Mouse (Mus musculus): ENCODE measurements around the gene Stk32c. TPM values are rescaled to one million over a fixed set of nuclear protein-coding genes. Genes with fewer than 3 reads are reported as not detected.

The Stk32c gene
- polyA plus RNA-seq, 1 experiment from 2014 or later: 0.11 TPM

GRCm38 (mm10) chr7:139119152-139119774, 93.8 kb downstream of the Stk32c start:
- DNase-seq (ENCODE audit: low spot score): peak; percentile 74
- Histone ChIP-seq H3K4me1 (ENCODE audit: control insufficient read depth, insufficient read depth, low read length) (no peaks in the 10 kb centered on the region), H3K4me3 (ENCODE audit: low read depth, low read length) (no peak overlapping the region), H3K9me3 (ENCODE audit: control insufficient read depth, low read length) (no peaks in the 10 kb centered on the region), H3K9ac (ENCODE audit: low read depth, low read length) (no peak overlapping the region), H3K36me3 (ENCODE audit: control insufficient read depth, insufficient read depth, low read length) (no peaks in the 10 kb centered on the region), H3K27ac (replicated peaks; ENCODE audit: low read depth, low read length) (no peak overlapping the region), H3K27me3 (replicated peaks; ENCODE audit: control insufficient read depth, insufficient read depth, low read length) (no peaks in the 10 kb centered on the region), H3K4me2 (ENCODE audit: low read depth, low read length) (no peak overlapping the region)
- WGBS: 43% methylated on average over 13 of the region's 13 CpGs
- peak; percentile 41; the same call in 1 of the 2 replicates for ATAC-seq (ENCODE audit: low read depth)

GRCm38 (mm10) chr7:139107908-139108650, 105.0 kb downstream of the Stk32c start:
- Histone ChIP-seq H3K36me3 (ENCODE audit: control insufficient read depth, insufficient read depth, low read length) (no peaks in the 10 kb centered on the region), H3K27me3 (replicated peaks; ENCODE audit: control insufficient read depth, insufficient read depth, low read length) (no peaks in the 10 kb centered on the region), H3K9me3 (ENCODE audit: control insufficient read depth, low read length) (no peaks in the 10 kb centered on the region), H3K4me3 (ENCODE audit: low read depth, low read length) (no peak overlapping the region), H3K9ac (ENCODE audit: low read depth, low read length) (no peak overlapping the region), H3K27ac (replicated peaks; ENCODE audit: low read depth, low read length) (no peak overlapping the region), H3K4me1 (ENCODE audit: control insufficient read depth, insufficient read depth, low read length) (no peaks in the 10 kb centered on the region), H3K4me2 (ENCODE audit: low read depth, low read length) (no peak overlapping the region)
- ATAC-seq (ENCODE audit: low read depth): no peak
- 80% methylated on average over 9 of the region's 9 CpGs for WGBS
- DNase-seq (ENCODE audit: low spot score): peak; percentile 26

- 72% methylated on average over 7 of the region's 7 CpGs for WGBS
- no peak overlapping the region for H3K4me3 ChIP-seq (ENCODE audit: low read depth, low read length)
- DNase-seq (ENCODE audit: low spot score) (no peak), ATAC-seq (ENCODE audit: low read depth) (no peak)
- no peaks in the 10 kb centered on the region for H3K4me1 ChIP-seq (ENCODE audit: control insufficient read depth, insufficient read depth, low read length)
- H3K27ac ChIP-seq (replicated peaks; ENCODE audit: low read depth, low read length): no peak overlapping the region
- H3K4me2 ChIP-seq (ENCODE audit: low read depth, low read length): no peak overlapping the region
- no peaks in the 10 kb centered on the region for H3K9me3 ChIP-seq (ENCODE audit: control insufficient read depth, low read length)
- no peaks in the 10 kb centered on the region; the same call in 1 of the 2 replicates for H3K36me3 ChIP-seq (ENCODE audit: control insufficient read depth, insufficient read depth, low read length)
- no peak overlapping the region for H3K9ac ChIP-seq (ENCODE audit: low read depth, low read length)
- H3K27me3 ChIP-seq (replicated peaks; ENCODE audit: control insufficient read depth, insufficient read depth, low read length): no peaks in the 10 kb centered on the region
These were observed 107.4 kb downstream of the Stk32c start for GRCm38 (mm10) chr7:139105705-139106104.

GRCm38 (mm10) chr7:139105076-139105475, 108.0 kb downstream of the Stk32c start:
- H3K27me3 ChIP-seq (replicated peaks; ENCODE audit: control insufficient read depth, insufficient read depth, low read length): no peaks in the 10 kb centered on the region
- 77% methylated on average over 5 of the region's 5 CpGs for WGBS
- H3K4me1 ChIP-seq (ENCODE audit: control insufficient read depth, insufficient read depth, low read length): no peaks in the 10 kb centered on the region
- no peaks in the 10 kb centered on the region; the same call in 1 of the 2 replicates for H3K36me3 ChIP-seq (ENCODE audit: control insufficient read depth, insufficient read depth, low read length)
- H3K4me2 ChIP-seq (ENCODE audit: low read depth, low read length): no peak overlapping the region
- DNase-seq (ENCODE audit: low spot score) (no peak), ATAC-seq (ENCODE audit: low read depth) (no peak)
- no peaks in the 10 kb centered on the region for H3K9me3 ChIP-seq (ENCODE audit: control insufficient read depth, low read length)
- no peak overlapping the region for H3K4me3 ChIP-seq (ENCODE audit: low read depth, low read length)
- no peak overlapping the region for H3K9ac ChIP-seq (ENCODE audit: low read depth, low read length)
- H3K27ac ChIP-seq (replicated peaks; ENCODE audit: low read depth, low read length): no peak overlapping the region

- Histone ChIP-seq H3K4me2 (ENCODE audit: low read depth, low read length) (no peak overlapping the region), H3K4me1 (ENCODE audit: control insufficient read depth, insufficient read depth, low read length) (no peaks in the 10 kb centered on the region), H3K36me3 (ENCODE audit: control insufficient read depth, insufficient read depth, low read length) (no peaks in the 10 kb centered on the region; the same call in 1 of the 2 replicates), H3K27ac (replicated peaks; ENCODE audit: low read depth, low read length) (no peak overlapping the region), H3K9me3 (ENCODE audit: control insufficient read depth, low read length) (no peaks in the 10 kb centered on the region), H3K27me3 (replicated peaks; ENCODE audit: control insufficient read depth, insufficient read depth, low read length) (no peaks in the 10 kb centered on the region), H3K9ac (ENCODE audit: low read depth, low read length) (no peak overlapping the region), H3K4me3 (ENCODE audit: low read depth, low read length) (no peak overlapping the region)
- ATAC-seq (ENCODE audit: low read depth) (no peak), DNase-seq (ENCODE audit: low spot score) (no peak)
- 63% methylated on average over 8 of the region's 10 CpGs for WGBS
These were observed 109.1 kb downstream of the Stk32c start for GRCm38 (mm10) chr7:139103960-139104381.

- no peak overlapping the region for H3K27ac ChIP-seq (replicated peaks; ENCODE audit: low read depth, low read length)
- H3K4me2 ChIP-seq (ENCODE audit: low read depth, low read length): no peak overlapping the region
- H3K36me3 ChIP-seq (ENCODE audit: control insufficient read depth, insufficient read depth, low read length): no peaks in the 10 kb centered on the region; the same call in 1 of the 2 replicates
- 78% methylated on average over 3 of the region's 3 CpGs for WGBS
- H3K27me3 ChIP-seq (replicated peaks; ENCODE audit: control insufficient read depth, insufficient read depth, low read length): no peaks in the 10 kb centered on the region
- H3K4me1 ChIP-seq (ENCODE audit: control insufficient read depth, insufficient read depth, low read length): no peaks in the 10 kb centered on the region
- DNase-seq (ENCODE audit: low spot score) (no peak), ATAC-seq (ENCODE audit: low read depth) (no peak)
- no peaks in the 10 kb centered on the region for H3K9me3 ChIP-seq (ENCODE audit: control insufficient read depth, low read length)
- no peak overlapping the region for H3K9ac ChIP-seq (ENCODE audit: low read depth, low read length)
- no peak overlapping the region for H3K4me3 ChIP-seq (ENCODE audit: low read depth, low read length)
These were observed 111.3 kb downstream of the Stk32c start for GRCm38 (mm10) chr7:139101826-139102225.

GRCm38 (mm10) chr7:139101286-139101804, 111.8 kb downstream of the Stk32c start:
- Histone ChIP-seq H3K4me1 (ENCODE audit: control insufficient read depth, insufficient read depth, low read length) (no peaks in the 10 kb centered on the region), H3K9me3 (ENCODE audit: control insufficient read depth, low read length) (no peaks in the 10 kb centered on the region), H3K27ac (replicated peaks; ENCODE audit: low read depth, low read length) (no peak overlapping the region), H3K36me3 (ENCODE audit: control insufficient read depth, insufficient read depth, low read length) (no peaks in the 10 kb centered on the region; the same call in 1 of the 2 replicates), H3K9ac (ENCODE audit: low read depth, low read length) (no peak overlapping the region), H3K27me3 (replicated peaks; ENCODE audit: control insufficient read depth, insufficient read depth, low read length) (no peaks in the 10 kb centered on the region), H3K4me3 (ENCODE audit: low read depth, low read length) (no peak overlapping the region), H3K4me2 (ENCODE audit: low read depth, low read length) (no peak overlapping the region)
- WGBS: 71% methylated on average over 9 of the region's 10 CpGs
- no peak for DNase-seq (ENCODE audit: low spot score)
- ATAC-seq (ENCODE audit: low read depth): no peak

- WGBS: 70% methylated on average over 12 of the region's 12 CpGs
- no peak overlapping the region for H3K4me3 ChIP-seq (ENCODE audit: low read depth, low read length)
- DNase-seq (ENCODE audit: low spot score) (no peak), ATAC-seq (ENCODE audit: low read depth) (no peak)
- H3K9me3 ChIP-seq (ENCODE audit: control insufficient read depth, low read length): no peaks in the 10 kb centered on the region
- no peak overlapping the region for H3K4me2 ChIP-seq (ENCODE audit: low read depth, low read length)
- no peak overlapping the region for H3K27ac ChIP-seq (replicated peaks; ENCODE audit: low read depth, low read length)
- H3K9ac ChIP-seq (ENCODE audit: low read depth, low read length): no peak overlapping the region
- H3K36me3 ChIP-seq (ENCODE audit: control insufficient read depth, insufficient read depth, low read length): no peaks in the 10 kb centered on the region; the same call in 1 of the 2 replicates
- no peaks in the 10 kb centered on the region for H3K4me1 ChIP-seq (ENCODE audit: control insufficient read depth, insufficient read depth, low read length)
- no peaks in the 10 kb centered on the region for H3K27me3 ChIP-seq (replicated peaks; ENCODE audit: control insufficient read depth, insufficient read depth, low read length)
These were observed 112.5 kb downstream of the Stk32c start for GRCm38 (mm10) chr7:139100531-139101095.

Measured in embryonic facial prominence, embryonic 14.5 days (tissue).